Mouse (Mus musculus): Measurements from ENCODE around the gene Fam107b. TPM values are rescaled to one million over a fixed set of nuclear protein-coding genes. Genes with fewer than 3 reads are reported as not detected.

Fam107b gene
- polyA plus RNA-seq, 1 experiment from 2014 or later = 31.8 TPM

GRCm38 (mm10) chr2:3753749-3754148 lies 183.5 kb downstream of the Fam107b start:
- Histone ChIP-seq H3K4me1 (peaks cover 22% of the 10 kb centered on the region), H3K4me2 (no peak overlapping the region), H3K36me3 (no peaks in the 10 kb centered on the region), H3K9me3 (no peaks in the 10 kb centered on the region), H3K27me3 (no peaks in the 10 kb centered on the region), H3K27ac (no peak overlapping the region), H3K4me3 (no peak overlapping the region), H3K9ac (no peak overlapping the region)
- 9% methylated on average over 2 of the region's 2 CpGs for WGBS
- no peak for ATAC-seq (ENCODE audit: borderline replicate concordance, extremely low read depth, low FRiP score, low TSS enrichment)

GRCm38 (mm10) chr2:3755936-3756335 lies 185.6 kb downstream of the Fam107b start:
- H3K9ac ChIP-seq = no peak overlapping the region
- no peaks in the 10 kb centered on the region for H3K9me3 ChIP-seq
- H3K36me3 ChIP-seq = no peaks in the 10 kb centered on the region
- ATAC-seq (ENCODE audit: borderline replicate concordance, extremely low read depth, low FRiP score, low TSS enrichment) = no peak
- H3K4me1 ChIP-seq = peaks cover 15% of the 10 kb centered on the region
- no peak overlapping the region for H3K27ac ChIP-seq
- H3K27me3 ChIP-seq = no peaks in the 10 kb centered on the region
- H3K4me3 ChIP-seq = no peak overlapping the region
- no peak overlapping the region for H3K4me2 ChIP-seq
- 87% methylated on average over 5 of the region's 5 CpGs for WGBS

GRCm38 (mm10) chr2:3758406-3758805 lies 188.1 kb downstream of the Fam107b start:
- Histone ChIP-seq H3K27me3 (no peaks in the 10 kb centered on the region), H3K4me1 (peaks cover 12% of the 10 kb centered on the region), H3K4me2 (no peak overlapping the region), H3K36me3 (no peaks in the 10 kb centered on the region), H3K9ac (no peak overlapping the region), H3K27ac (no peak overlapping the region), H3K9me3 (no peaks in the 10 kb centered on the region), H3K4me3 (no peak overlapping the region)
- 85% methylated on average over 6 of the region's 6 CpGs for WGBS
- ATAC-seq (ENCODE audit: borderline replicate concordance, extremely low read depth, low FRiP score, low TSS enrichment) = no peak

GRCm38 (mm10) chr2:3760234-3760836 lies 190.0 kb downstream of the Fam107b start:
- ATAC-seq (ENCODE audit: borderline replicate concordance, extremely low read depth, low FRiP score, low TSS enrichment) = no peak
- Histone ChIP-seq H3K4me2 (no peak overlapping the region), H3K36me3 (no peaks in the 10 kb centered on the region), H3K9ac (no peak overlapping the region), H3K9me3 (no peaks in the 10 kb centered on the region), H3K4me3 (no peak overlapping the region), H3K27me3 (no peaks in the 10 kb centered on the region), H3K4me1 (peaks cover 21% of the 10 kb centered on the region), H3K27ac (no peak overlapping the region)
- 61% methylated on average over 6 of the region's 6 CpGs for WGBS

- 0 out of 2 replicates have a peak overlapping the region, but pooled peaks have one; percentile 52 for H3K27ac ChIP-seq
- peak; percentile 56; the same call in 1 of the 2 replicates for ATAC-seq (ENCODE audit: borderline replicate concordance, extremely low read depth, low FRiP score, low TSS enrichment)
- no peak overlapping the region for H3K4me3 ChIP-seq
- no peaks in the 10 kb centered on the region for H3K9me3 ChIP-seq
- no peak overlapping the region for H3K4me2 ChIP-seq
- no peak overlapping the region for H3K9ac ChIP-seq
- H3K4me1 ChIP-seq = peaks cover 37% of the 10 kb centered on the region
- no peaks in the 10 kb centered on the region for H3K36me3 ChIP-seq
- no peaks in the 10 kb centered on the region for H3K27me3 ChIP-seq
- WGBS = 32% methylated on average over 6 of the region's 6 CpGs
These were observed 193.8 kb downstream of the Fam107b start for GRCm38 (mm10) chr2:3764136-3764535.

- no peaks in the 10 kb centered on the region for H3K27me3 ChIP-seq
- peak overlapping the region; percentile 36; the same call in 1 of the 2 replicates for H3K27ac ChIP-seq
- peaks cover 37% of the 10 kb centered on the region for H3K4me1 ChIP-seq
- H3K36me3 ChIP-seq = no peaks in the 10 kb centered on the region
- ATAC-seq (ENCODE audit: borderline replicate concordance, extremely low read depth, low FRiP score, low TSS enrichment) = peak; percentile 77; the same call in 1 of the 2 replicates
- H3K9me3 ChIP-seq = no peaks in the 10 kb centered on the region
- H3K9ac ChIP-seq = no peak overlapping the region
- H3K4me2 ChIP-seq = peak overlapping the region; percentile 14
- 26% methylated on average over 11 of the region's 11 CpGs for WGBS
- H3K4me3 ChIP-seq = no peak overlapping the region
These were observed 195.9 kb downstream of the Fam107b start for GRCm38 (mm10) chr2:3765957-3766783.

- Histone ChIP-seq H3K9me3 (no peaks in the 10 kb centered on the region), H3K4me1 (peaks cover 25% of the 10 kb centered on the region), H3K36me3 (0 out of 2 replicates have a peak, but pooled peaks cover 2% of the 10 kb centered on the region), H3K4me3 (no peak overlapping the region), H3K27me3 (no peaks in the 10 kb centered on the region), H3K9ac (no peak overlapping the region), H3K4me2 (no peak overlapping the region), H3K27ac (no peak overlapping the region)
- WGBS = 33% methylated on average over 6 of the region's 6 CpGs
- no peak for ATAC-seq (ENCODE audit: borderline replicate concordance, extremely low read depth, low FRiP score, low TSS enrichment)
These were observed 199.0 kb downstream of the Fam107b start for GRCm38 (mm10) chr2:3769260-3769659.

GRCm38 (mm10) chr2:3769786-3770318 lies 199.6 kb downstream of the Fam107b start:
- H3K4me1 ChIP-seq = peaks cover 19% of the 10 kb centered on the region
- H3K9me3 ChIP-seq = no peaks in the 10 kb centered on the region
- 0 out of 2 replicates have a peak, but pooled peaks cover 2% of the 10 kb centered on the region for H3K36me3 ChIP-seq
- H3K4me3 ChIP-seq = no peak overlapping the region
- H3K27me3 ChIP-seq = no peaks in the 10 kb centered on the region
- no peak overlapping the region for H3K9ac ChIP-seq
- H3K4me2 ChIP-seq = no peak overlapping the region
- H3K27ac ChIP-seq = no peak overlapping the region
- no peak for ATAC-seq (ENCODE audit: borderline replicate concordance, extremely low read depth, low FRiP score, low TSS enrichment)
- WGBS = 84% methylated on average over 9 of the region's 9 CpGs

- no peak for ATAC-seq (ENCODE audit: borderline replicate concordance, extremely low read depth, low FRiP score, low TSS enrichment)
- no peak overlapping the region for H3K27ac ChIP-seq
- peaks cover 15% of the 10 kb centered on the region for H3K4me1 ChIP-seq
- 0 out of 2 replicates have a peak, but pooled peaks cover 2% of the 10 kb centered on the region for H3K36me3 ChIP-seq
- H3K27me3 ChIP-seq = no peaks in the 10 kb centered on the region
- no peak overlapping the region for H3K9ac ChIP-seq
- 81% methylated on average over 2 of the region's 2 CpGs for WGBS
- no peak overlapping the region for H3K4me2 ChIP-seq
- no peak overlapping the region for H3K4me3 ChIP-seq
- H3K9me3 ChIP-seq = no peaks in the 10 kb centered on the region
These were observed 200.1 kb downstream of the Fam107b start for GRCm38 (mm10) chr2:3770383-3770782.

- Histone ChIP-seq H3K4me1 (peaks cover 4% of the 10 kb centered on the region), H3K4me3 (no peak overlapping the region), H3K9ac (no peak overlapping the region), H3K36me3 (0 out of 2 replicates have a peak, but pooled peaks cover 2% of the 10 kb centered on the region), H3K27me3 (no peaks in the 10 kb centered on the region), H3K9me3 (no peaks in the 10 kb centered on the region), H3K27ac (no peak overlapping the region), H3K4me2 (no peak overlapping the region)
- WGBS = 79% methylated on average over 6 of the region's 6 CpGs
- ATAC-seq (ENCODE audit: borderline replicate concordance, extremely low read depth, low FRiP score, low TSS enrichment) = no peak
These were observed 201.2 kb downstream of the Fam107b start for GRCm38 (mm10) chr2:3771483-3771882.

- Histone ChIP-seq H3K4me2 (no peak overlapping the region), H3K4me3 (no peak overlapping the region), H3K9ac (no peak overlapping the region), H3K4me1 (no peaks in the 10 kb centered on the region), H3K27me3 (no peaks in the 10 kb centered on the region), H3K27ac (no peak overlapping the region), H3K9me3 (no peaks in the 10 kb centered on the region), H3K36me3 (0 out of 2 replicates have a peak, but pooled peaks cover 2% of the 10 kb centered on the region)
- WGBS = 76% methylated on average over 4 of the region's 4 CpGs
- no peak for ATAC-seq (ENCODE audit: borderline replicate concordance, extremely low read depth, low FRiP score, low TSS enrichment)
These were observed 202.8 kb downstream of the Fam107b start for GRCm38 (mm10) chr2:3773089-3773488.

- Histone ChIP-seq H3K36me3 (0 out of 2 replicates have a peak, but pooled peaks cover 2% of the 10 kb centered on the region), H3K4me1 (no peaks in the 10 kb centered on the region), H3K9ac (no peak overlapping the region), H3K4me2 (no peak overlapping the region), H3K4me3 (no peak overlapping the region), H3K9me3 (no peaks in the 10 kb centered on the region), H3K27ac (no peak overlapping the region), H3K27me3 (no peaks in the 10 kb centered on the region)
- no peak for ATAC-seq (ENCODE audit: borderline replicate concordance, extremely low read depth, low FRiP score, low TSS enrichment)
- 72% methylated on average over 3 of the region's 3 CpGs for WGBS
These were observed 205.3 kb downstream of the Fam107b start for GRCm38 (mm10) chr2:3775569-3775968.

Data from lung, embryonic 15.5 days (tissue).